8 mouse cellular contexts compared by ENCODE assay signal in genomic region chr10:79680606-79681495, GRCm38 (mm10). TPM values are rescaled to one million over a fixed set of nuclear protein-coding genes. Genes with fewer than 3 reads are reported as not detected.
DNase-seq lines count a peak whose midpoint lies in the region; ATAC-seq and TF ChIP-seq lines count a peak whose summit lies in the region.

No protein-coding gene starts in this region.

- no peaks in the 10 kb centered on the region for H3K27me3 ChIP-seq in cerebellum, adult 2 months (ENCODE audit: control insufficient read depth, insufficient read depth, low read length)
- H3K27me3 ChIP-seq in liver, embryonic 12.5 days (replicated peaks) = peaks cover 14% of the 10 kb centered on the region

- TF ChIP-seq POLR2A in cerebellum, adult 2 months (IDR thresholded peaks at IDR 0.05; ENCODE audit: borderline replicate concordance, insufficient read depth, low read length) = no peak
- TF ChIP-seq POLR2A in olfactory bulb, adult 2 months (IDR thresholded peaks at IDR 0.05; ENCODE audit: insufficient read depth, low read depth, low read length) = no peak

- H3K27ac ChIP-seq in layer of hippocampus, adult 2 months = peak overlapping the region; percentile 89
- H3K27ac ChIP-seq in cerebellum, adult 2 months (ENCODE audit: insufficient read depth, low read length) = peak overlapping the region; percentile 62
- H3K27ac ChIP-seq in liver, embryonic 12.5 days = peak overlapping the region; percentile 96
- H3K27ac ChIP-seq in olfactory bulb, adult 2 months (ENCODE audit: insufficient read depth, low read depth, low read length) = peak overlapping the region; percentile 52

- peaks cover 23% of the 10 kb centered on the region for H3K4me1 ChIP-seq in cerebellum, adult 2 months (ENCODE audit: control insufficient read depth, insufficient read depth, low read length)
- peaks cover 41% of the 10 kb centered on the region for H3K4me1 ChIP-seq in liver, embryonic 12.5 days
- H3K4me1 ChIP-seq in olfactory bulb, adult 2 months (ENCODE audit: control insufficient read depth, insufficient read depth, low read length) = peaks cover 18% of the 10 kb centered on the region

- H3K4me2 ChIP-seq in liver, embryonic 12.5 days = peak overlapping the region; percentile 87

- 40% methylated on average over 11 of the region's 11 CpGs for WGBS in cerebellum, adult 2 months
- 26% methylated on average over 11 of the region's 11 CpGs for WGBS in liver, embryonic 12.5 days (ENCODE audit: insufficient replicate concordance)
- 36% methylated on average over 11 of the region's 11 CpGs for WGBS in olfactory bulb, adult 2 months

- H3K9me3 ChIP-seq in liver, embryonic 12.5 days (replicated peaks) = no peaks in the 10 kb centered on the region

- peak overlapping the region; percentile 70 for H3K9ac ChIP-seq in liver, embryonic 12.5 days

- intact Hi-C loops in left cerebral cortex, postnatal 14 days (cut with DNase I) = no loop called here

- no peak for DNase-seq in layer of hippocampus, adult 2 months (ENCODE audit: low spot score in 2 of 2)
- no peak for DNase-seq in layer of hippocampus, adult 8-10 months (ENCODE audit: low spot score in 2 of 2)
- DNase-seq in cerebellum, adult 2 months = no peak
- no peak for DNase-seq in layer of hippocampus, adult 9-10 months (ENCODE audit: low spot score)
- DNase-seq in left cerebral cortex, postnatal 14 days (ENCODE audit: low spot score in 2 of 2) = no peak

- peak overlapping the region; percentile 64 for H3K4me3 ChIP-seq in layer of hippocampus, adult 2 months
- peak overlapping the region; percentile 78 for H3K4me3 ChIP-seq in cerebellum, adult 2 months (replicated peaks; ENCODE audit: insufficient read depth, low read depth, low read length)
- peak overlapping the region; percentile 94 for H3K4me3 ChIP-seq in liver, embryonic 12.5 days
- H3K4me3 ChIP-seq in olfactory bulb, adult 2 months (ENCODE audit: insufficient read depth, low read depth, low read length) = peak overlapping the region; percentile 56

- no peak for TF ChIP-seq CTCF in layer of hippocampus, adult 2 months (conservative IDR thresholded peaks at IDR 0.05)
- TF ChIP-seq CTCF in cerebellum, adult 2 months (IDR thresholded peaks at IDR 0.05; ENCODE audit: borderline replicate concordance, insufficient read depth, low read depth, low read length) = no peak
- TF ChIP-seq CTCF in olfactory bulb, adult 2 months (IDR thresholded peaks at IDR 0.05; ENCODE audit: insufficient read depth, low read depth, low read length) = no peak

- H3K36me3 ChIP-seq in liver, embryonic 12.5 days = peaks cover 28% of the 10 kb centered on the region

- ATAC-seq in granulocyte monocyte progenitor cell, adult 5-6 weeks (replicated peaks; ENCODE audit: poor library complexity, severe bottlenecking) = peak; percentile 6; the same call in 1 of the 2 replicates
- peak; percentile 18 for ATAC-seq in liver, embryonic 12.5 days

RNA-seq across cellular contexts. Expression of gene Cdc34, which starts 1.1 kb away (rescaled TPM):
- 10 to 100 TPM; 73.1 to 79.8 TPM for total RNA-seq in layer of hippocampus, adult 2 months (2021)
- 10 to 100 TPM; 57.9 to 67.0 (median 66.1) TPM for total RNA-seq in layer of hippocampus, adult 8-10 months (2022)
- 93.9 and 106 TPM in 2 replicates for polyA plus RNA-seq in cerebellum, adult 2 months (2012; rRNA removed)
- total RNA-seq in granulocyte monocyte progenitor cell, adult 5-6 weeks (2014; fragmentation: Nextera tagmentation) = 110 and 115 TPM in 2 replicates
- 98.7 and 142 TPM in 2 replicates for total RNA-seq in granulocyte monocyte progenitor cell, adult 5-6 weeks (2017)
- 188 and 196 TPM in 2 replicates for polyA plus RNA-seq in liver, embryonic 12.5 days (2016; fragmentation: Nextera tagmentation; extraction: Ambion mirVana)
- not detected in 2 replicates for polyA plus RNA-seq in olfactory bulb, adult 2 months (2012; ENCODE audit: insufficient read depth, insufficient read length, low replicate concordance, missing spikeins)
- 10 to 100 TPM; 64.2 to 70.3 TPM for total RNA-seq in left cerebral cortex, postnatal 14 days (2021)

RNA-seq across cellular contexts. Expression of gene Gzmm, which starts 8.0 kb away (rescaled TPM):
- 1 to 10 TPM; 3.3 to 4.0 TPM for total RNA-seq in layer of hippocampus, adult 2 months (2021)
- total RNA-seq in layer of hippocampus, adult 8-10 months (2022) = 1 to 10 TPM; 2.3 to 3.5 (median 3.3) TPM
- polyA plus RNA-seq in cerebellum, adult 2 months (2012; rRNA removed) = 2.3 and 2.8 TPM in 2 replicates
- 2.2 TPM in 1 of 2 replicates, not detected in the other for total RNA-seq in granulocyte monocyte progenitor cell, adult 5-6 weeks (2014; fragmentation: Nextera tagmentation)
- total RNA-seq in granulocyte monocyte progenitor cell, adult 5-6 weeks (2017) = 0.34 TPM in 1 of 2 replicates, not detected in the other
- 0.26 and 0.41 TPM in 2 replicates for polyA plus RNA-seq in liver, embryonic 12.5 days (2016; fragmentation: Nextera tagmentation; extraction: Ambion mirVana)
- polyA plus RNA-seq in olfactory bulb, adult 2 months (2012; ENCODE audit: insufficient read depth, insufficient read length, low replicate concordance, missing spikeins) = not detected in 2 replicates
- 1 to 10 TPM in 1 of 2 experiments, under 1 TPM in 1; 0.81 to 1.6 TPM for total RNA-seq in left cerebral cortex, postnatal 14 days (2021)

RNA-seq across cellular contexts. Expression of gene Tpgs1, which starts 11.7 kb away (rescaled TPM):
- 10 to 100 TPM; 67.8 to 73.5 TPM for total RNA-seq in layer of hippocampus, adult 2 months (2021)
- 10 to 100 TPM; 48.4 to 72.6 (median 64.3) TPM for total RNA-seq in layer of hippocampus, adult 8-10 months (2022)
- polyA plus RNA-seq in cerebellum, adult 2 months (2012; rRNA removed) = 93.3 and 95.4 TPM in 2 replicates
- 7.4 and 9.7 TPM in 2 replicates for total RNA-seq in granulocyte monocyte progenitor cell, adult 5-6 weeks (2014; fragmentation: Nextera tagmentation)
- total RNA-seq in granulocyte monocyte progenitor cell, adult 5-6 weeks (2017) = 8.1 and 14.6 TPM in 2 replicates
- polyA plus RNA-seq in liver, embryonic 12.5 days (2016; fragmentation: Nextera tagmentation; extraction: Ambion mirVana) = 30.4 and 34.2 TPM in 2 replicates
- polyA plus RNA-seq in olfactory bulb, adult 2 months (2012; ENCODE audit: insufficient read depth, insufficient read length, low replicate concordance, missing spikeins) = not detected in 2 replicates
- total RNA-seq in left cerebral cortex, postnatal 14 days (2021) = 10 to 100 TPM; 71.9 to 77.9 TPM

RNA-seq across cellular contexts. Expression of gene Madcam1, which starts 16.5 kb away (rescaled TPM):
- total RNA-seq in layer of hippocampus, adult 2 months (2021) = not detected
- not detected for total RNA-seq in layer of hippocampus, adult 8-10 months (2022)
- polyA plus RNA-seq in cerebellum, adult 2 months (2012; rRNA removed) = not detected in 2 replicates
- not detected in 2 replicates for total RNA-seq in granulocyte monocyte progenitor cell, adult 5-6 weeks (2014; fragmentation: Nextera tagmentation)
- not detected in 2 replicates for total RNA-seq in granulocyte monocyte progenitor cell, adult 5-6 weeks (2017)
- 0.32 and 0.54 TPM in 2 replicates for polyA plus RNA-seq in liver, embryonic 12.5 days (2016; fragmentation: Nextera tagmentation; extraction: Ambion mirVana)
- polyA plus RNA-seq in olfactory bulb, adult 2 months (2012; ENCODE audit: insufficient read depth, insufficient read length, low replicate concordance, missing spikeins) = not detected in 2 replicates
- total RNA-seq in left cerebral cortex, postnatal 14 days (2021) = under 1 TPM in 1 of 2 experiments, not detected in 1; 0.23 TPM

RNA-seq across cellular contexts. Expression of gene Bsg, which starts 23.4 kb away (rescaled TPM):
- 100 to 1,000 TPM; 538 TPM for total RNA-seq in layer of hippocampus, adult 2 months (2021)
- total RNA-seq in layer of hippocampus, adult 8-10 months (2022) = 100 to 1,000 TPM; 515 to 593 (median 535) TPM
- polyA plus RNA-seq in cerebellum, adult 2 months (2012; rRNA removed) = 1,261 and 1,264 TPM in 2 replicates
- 253 and 319 TPM in 2 replicates for total RNA-seq in granulocyte monocyte progenitor cell, adult 5-6 weeks (2014; fragmentation: Nextera tagmentation)
- total RNA-seq in granulocyte monocyte progenitor cell, adult 5-6 weeks (2017) = 278 and 345 TPM in 2 replicates
- 1,008 and 1,045 TPM in 2 replicates for polyA plus RNA-seq in liver, embryonic 12.5 days (2016; fragmentation: Nextera tagmentation; extraction: Ambion mirVana)
- not detected in 2 replicates for polyA plus RNA-seq in olfactory bulb, adult 2 months (2012; ENCODE audit: insufficient read depth, insufficient read length, low replicate concordance, missing spikeins)
- 100 to 1,000 TPM; 785 to 820 TPM for total RNA-seq in left cerebral cortex, postnatal 14 days (2021)
